Mouse (Mus musculus): ENCODE measurements around the gene Vmn1r183. TPM values are rescaled to one million over a fixed set of nuclear protein-coding genes. Genes with fewer than 3 reads are reported as not detected.

Vmn1r183 gene
- polyA plus RNA-seq, 1 experiment = not detected

GRCm38 (mm10) chr7:24111772-24112155 lies 58.7 kb downstream of the Vmn1r183 start:
- TF ChIP-seq CTCF (IDR thresholded peaks at IDR 0.05; ENCODE audit: borderline replicate concordance, insufficient read depth, low read length) (no peak), POLR2A (IDR thresholded peaks at IDR 0.05; ENCODE audit: low read depth, low read length) (peak; percentile 51; the same call in 1 of the 2 replicates)
- H3K27ac ChIP-seq (ENCODE audit: insufficient read depth, low read length) = peak overlapping the region; percentile 63; the same call in 1 of the 2 replicates
- H3K4me1 ChIP-seq (ENCODE audit: control insufficient read depth, insufficient read depth, low read length) = no peaks in the 10 kb centered on the region
- H3K4me3 ChIP-seq (ENCODE audit: insufficient read depth, low read length) = peak overlapping the region; percentile 56

DNA sequence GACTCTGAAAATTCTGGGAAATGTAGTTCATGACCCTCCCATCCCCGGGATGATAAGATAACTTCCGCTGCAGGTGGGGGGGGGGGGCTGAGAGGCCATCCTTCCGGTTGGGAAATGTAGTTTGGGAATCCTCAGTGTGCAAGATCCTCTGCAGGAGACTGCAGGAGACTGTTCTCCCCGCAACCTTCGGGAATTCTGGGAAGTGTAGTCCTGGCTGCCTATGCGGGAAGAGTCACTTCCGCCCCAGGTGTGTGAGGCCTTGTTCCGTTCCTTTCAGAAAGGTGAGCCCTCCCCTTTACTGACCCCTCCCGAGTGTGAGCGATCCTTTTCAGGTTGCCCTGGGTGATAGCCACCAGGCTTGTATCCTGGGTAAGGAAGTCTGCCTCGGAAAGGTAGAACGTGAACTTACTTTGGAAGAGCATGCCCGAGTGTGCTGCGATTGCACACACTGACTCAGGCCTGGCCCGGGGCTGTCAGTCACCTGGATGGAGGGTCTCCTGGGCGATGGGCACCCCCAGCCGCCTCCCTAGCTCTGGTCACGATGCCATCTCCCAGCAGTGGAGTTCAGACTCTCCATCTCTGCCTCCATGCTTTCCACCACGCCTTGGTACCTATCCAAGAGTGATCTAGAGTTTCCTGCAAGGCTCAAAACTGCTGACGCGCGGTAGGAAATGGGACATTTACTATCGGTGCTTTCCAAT lies 59.3 kb downstream of the Vmn1r183 start, which contains the start of gene Zfp112:
Gene Zfp112 (plus strand): TSS at position 159 of the 701 bp plus-strand sequence.
- no peak for TF ChIP-seq CTCF (IDR thresholded peaks at IDR 0.05; ENCODE audit: borderline replicate concordance, insufficient read depth, low read length)
- peak; percentile 11 for TF ChIP-seq POLR2A (IDR thresholded peaks at IDR 0.05; ENCODE audit: low read depth, low read length)
- H3K4me1 ChIP-seq (ENCODE audit: control insufficient read depth, insufficient read depth, low read length) = no peaks in the 10 kb centered on the region

DNA sequence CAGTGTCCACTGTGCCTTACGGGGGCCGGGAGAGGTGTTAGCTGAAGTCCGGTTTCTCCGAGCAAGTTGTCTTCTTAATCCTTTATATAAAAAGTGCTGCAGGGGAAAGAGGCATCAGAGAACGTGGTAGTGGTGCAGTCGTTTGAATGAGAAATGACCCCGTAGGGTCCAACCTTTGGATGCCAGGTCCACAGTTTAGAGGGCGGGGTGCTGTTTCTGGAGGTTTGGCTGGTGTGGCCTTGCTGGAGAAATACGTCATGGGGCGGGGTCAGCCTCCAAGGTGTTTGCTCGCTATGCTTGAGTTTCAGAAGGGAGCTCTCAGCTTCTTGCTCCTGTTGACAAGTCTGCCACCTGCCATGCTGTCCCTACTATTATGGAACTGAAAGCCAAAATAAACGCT lies 59.9 kb downstream of the Vmn1r183 start:
- no peaks in the 10 kb centered on the region for H3K4me1 ChIP-seq (ENCODE audit: control insufficient read depth, insufficient read depth, low read length)
- TF ChIP-seq CTCF (IDR thresholded peaks at IDR 0.05; ENCODE audit: borderline replicate concordance, insufficient read depth, low read length) (no peak), POLR2A (IDR thresholded peaks at IDR 0.05; ENCODE audit: low read depth, low read length) (0 out of 2 replicates have a peak, but pooled peaks have one; percentile 13)
- no peak overlapping the region for H3K27ac ChIP-seq (ENCODE audit: insufficient read depth, low read length)
- H3K4me3 ChIP-seq (ENCODE audit: insufficient read depth, low read length) = peak overlapping the region; percentile 56

More for the DNA sequence above, 59.3 kb downstream of the Vmn1r183 start, which contains the start of gene Zfp112:
- Histone ChIP-seq H3K27ac (ENCODE audit: insufficient read depth, low read length) (peak within 1 kb of the TSS; percentile 63), H3K4me3 (ENCODE audit: insufficient read depth, low read length) (peak within 1 kb of the TSS; percentile 56)

Other genes starting within 250 kb of the Vmn1r183 start
- not detected in 2 replicates for gene Vmn1r175, start 242.6 kb upstream of the Vmn1r183 start, polyA plus RNA-seq (2011; ENCODE audit: insufficient read length, low read depth, missing spikeins)
- gene Vmn1r176, start 215.9 kb upstream of the Vmn1r183 start, polyA plus RNA-seq (2011; ENCODE audit: insufficient read length, low read depth, missing spikeins) = not detected in 2 replicates
- gene Vmn1r177, start 186.8 kb upstream of the Vmn1r183 start, polyA plus RNA-seq (2011; ENCODE audit: insufficient read length, low read depth, missing spikeins) = not detected in 2 replicates
- not detected in 2 replicates for gene Vmn1r178, start 161.2 kb upstream of the Vmn1r183 start, polyA plus RNA-seq (2011; ENCODE audit: insufficient read length, low read depth, missing spikeins)
- gene Vmn1r179, start 126.3 kb upstream of the Vmn1r183 start, polyA plus RNA-seq (2011; ENCODE audit: insufficient read length, low read depth, missing spikeins) = not detected in 2 replicates
- not detected in 2 replicates for gene Vmn1r180, start 102.6 kb upstream of the Vmn1r183 start, polyA plus RNA-seq (2011; ENCODE audit: insufficient read length, low read depth, missing spikeins)
- not detected in 2 replicates for gene Vmn1r181, start 78.6 kb upstream of the Vmn1r183 start, polyA plus RNA-seq (2011; ENCODE audit: insufficient read length, low read depth, missing spikeins)
- gene V1rd19, start 51.6 kb upstream of the Vmn1r183 start, polyA plus RNA-seq (2011; ENCODE audit: insufficient read length, low read depth, missing spikeins) = not detected in 2 replicates
- 14.5 and 16.5 TPM in 2 replicates for gene Zfp180, start 28.7 kb downstream of the Vmn1r183 start, polyA plus RNA-seq (2011; ENCODE audit: insufficient read length, low read depth, missing spikeins)
- gene Zfp112, start 59.1 kb downstream of the Vmn1r183 start, polyA plus RNA-seq (2011; ENCODE audit: insufficient read length, low read depth, missing spikeins) = 2.8 and 3.3 TPM in 2 replicates
- gene Zfp235, start 80.9 kb downstream of the Vmn1r183 start, polyA plus RNA-seq (2011; ENCODE audit: insufficient read length, low read depth, missing spikeins) = 5.8 and 6.0 TPM in 2 replicates
- gene Zfp114, start 121.8 kb downstream of the Vmn1r183 start, polyA plus RNA-seq (2011; ENCODE audit: insufficient read length, low read depth, missing spikeins) = 1.0 and 2.5 TPM in 2 replicates
- 12.4 and 14.0 TPM in 2 replicates for gene Zfp111, start 158.2 kb downstream of the Vmn1r183 start, polyA plus RNA-seq (2011; ENCODE audit: insufficient read length, low read depth, missing spikeins)
- gene Zfp109, start 184.3 kb downstream of the Vmn1r183 start, polyA plus RNA-seq (2011; ENCODE audit: insufficient read length, low read depth, missing spikeins) = 3.6 and 3.7 TPM in 2 replicates
- gene Zfp108, start 201.5 kb downstream of the Vmn1r183 start, polyA plus RNA-seq (2011; ENCODE audit: insufficient read length, low read depth, missing spikeins) = 2.8 and 3.0 TPM in 2 replicates
- gene Zfp93, start 217.2 kb downstream of the Vmn1r183 start, polyA plus RNA-seq (2011; ENCODE audit: insufficient read length, low read depth, missing spikeins) = 6.5 and 13.4 TPM in 2 replicates
- gene Zfp61, start 248.0 kb downstream of the Vmn1r183 start, polyA plus RNA-seq (2011; ENCODE audit: insufficient read length, low read depth, missing spikeins) = 11.7 and 14.8 TPM in 2 replicates

Data from embryonic fibroblast, embryonic 13.5 days (primary cell).